Mouse (Mus musculus) mesoderm, embryonic 11.5 days (tissue): ENCODE measurements at regions not wholly inside any gene's neighbourhood (a gene's known extent, or its start where the extent isn't known, plus 50 kb on each side); places are given as distances from the start of the nearest gene placed in this dataset.

Source experiments
- DNase-seq: peaks from one replicate; pipeline ENCODE4 v3.0.0-alpha.2; 2012; ENCODE audit warnings: low read depth, low spot score

GRCm38 (mm10) chr4:55937833-55938232 lies 405.6 kb upstream of the Klf4 start:
- no peak for DNase-seq

GRCm38 (mm10) chr4:55929141-55929782 lies 397.0 kb upstream of the Klf4 start:
- DNase-seq: no peak

- no peak for DNase-seq
Observed at GRCm38 (mm10) chr4:55928670-55929069, 396.4 kb upstream of the Klf4 start.

GRCm38 (mm10) chr4:55928196-55928595 lies 395.9 kb upstream of the Klf4 start:
- no peak for DNase-seq

GRCm38 (mm10) chr4:55927391-55927790 lies 395.1 kb upstream of the Klf4 start:
- no peak for DNase-seq

- no peak for DNase-seq
Observed at GRCm38 (mm10) chr4:55924974-55925373, 392.7 kb upstream of the Klf4 start.

- no peak for DNase-seq
Observed at GRCm38 (mm10) chr4:55921217-55921616, 389.0 kb upstream of the Klf4 start.

GRCm38 (mm10) chr4:55894116-55894885 lies 362.0 kb upstream of the Klf4 start:
- peak; percentile 8 for DNase-seq

GRCm38 (mm10) chr4:55891656-55892055 lies 359.4 kb upstream of the Klf4 start:
- no peak for DNase-seq

GRCm38 (mm10) chr4:55887581-55887980 lies 355.3 kb upstream of the Klf4 start:
- DNase-seq: no peak

- DNase-seq: no peak
Observed at GRCm38 (mm10) chr4:55882541-55882940, 350.3 kb upstream of the Klf4 start.

GRCm38 (mm10) chr4:55875304-55875703 lies 343.0 kb upstream of the Klf4 start:
- no peak for DNase-seq

- DNase-seq: no peak
Observed at GRCm38 (mm10) chr4:55874875-55875274, 342.6 kb upstream of the Klf4 start.

- no peak for DNase-seq
Observed at GRCm38 (mm10) chr4:55874276-55874675, 342.0 kb upstream of the Klf4 start.

GRCm38 (mm10) chr4:55860055-55860454 lies 327.8 kb upstream of the Klf4 start:
- DNase-seq: no peak

GRCm38 (mm10) chr4:55859211-55859761 lies 327.0 kb upstream of the Klf4 start:
- DNase-seq: no peak

GRCm38 (mm10) chr4:55851430-55851829 lies 319.2 kb upstream of the Klf4 start:
- DNase-seq: no peak

- DNase-seq: no peak
Observed at GRCm38 (mm10) chr4:55851027-55851426, 318.8 kb upstream of the Klf4 start.

GRCm38 (mm10) chr4:55843727-55844401 lies 311.6 kb upstream of the Klf4 start:
- DNase-seq: peak; percentile 22

GRCm38 (mm10) chr4:55838568-55838967 lies 306.3 kb upstream of the Klf4 start:
- no peak for DNase-seq

GRCm38 (mm10) chr4:55824047-55824760 lies 291.9 kb upstream of the Klf4 start:
- no peak for DNase-seq

GRCm38 (mm10) chr4:55823583-55823982 lies 291.3 kb upstream of the Klf4 start:
- DNase-seq: no peak
